In genomic region chr14:34825902-34826301, GRCm38 (mm10) we compare ENCODE assay signal across 12 mouse cellular contexts. TPM values are rescaled to one million over a fixed set of nuclear protein-coding genes. Genes with fewer than 3 reads are reported as not detected.
DNase-seq lines count a peak whose midpoint lies in the region; ATAC-seq and TF ChIP-seq lines count a peak whose summit lies in the region.
"Had no signal": no experiment of that assay in that cellular context is flagged by ENCODE, and none has a peak within 500 bp of the region (broad histone marks: within the 10 kb centered on the region; RNA-seq: fewer than 3 reads in every experiment).

No protein-coding gene starts in this region.

- no peak overlapping the region for H3K4me3 ChIP-seq in forebrain, postnatal 0 days (ENCODE audit: low read depth, low read length)
- no peak overlapping the region for H3K4me3 ChIP-seq in forebrain, embryonic 10.5 days
- no peak overlapping the region for H3K4me3 ChIP-seq in hindbrain, embryonic 16.5 days (ENCODE audit: low read length)
- H3K4me3 ChIP-seq in kidney, postnatal 0 days (replicated peaks; ENCODE audit: low read depth, low read length): no peak overlapping the region
- H3K4me3 ChIP-seq: embryonic facial prominence, embryonic 13.5 days had no signal

- intact Hi-C loops in left cerebral cortex, postnatal 4 days (cut with DNase I): loop anchor here (10.0 kb wide), 2 partner anchors 249 to 1389 kb away; no protein-coding TSS in a partner anchor
- intact Hi-C loops in left cerebral cortex, postnatal 36 days (cut with DNase I): loop anchor here (5.0 to 10.0 kb wide), 3 partner anchors 66 to 509 kb away; no protein-coding TSS in a partner anchor
- intact Hi-C loops in heart, postnatal 14 days (cut with DNase I): no loop called here

- TF ChIP-seq CTCF in forebrain, postnatal 0 days (IDR thresholded peaks at IDR 0.05; ENCODE audit: low read depth): no peak
- TF ChIP-seq CTCF in kidney, postnatal 0 days (IDR thresholded peaks at IDR 0.05; ENCODE audit: low read depth): no peak

- no peaks in the 10 kb centered on the region for H3K36me3 ChIP-seq in forebrain, postnatal 0 days (ENCODE audit: insufficient read depth)
- H3K36me3 ChIP-seq in forebrain, embryonic 10.5 days (replicated peaks): no peaks in the 10 kb centered on the region
- H3K36me3 ChIP-seq in hindbrain, embryonic 16.5 days (ENCODE audit: control insufficient read depth, insufficient read depth, low read length): peaks cover 3% of the 10 kb centered on the region; the same call in 1 of the 2 replicates
- H3K36me3 ChIP-seq in kidney, postnatal 0 days (ENCODE audit: insufficient read depth, low read length): no peaks in the 10 kb centered on the region
- H3K36me3 ChIP-seq: embryonic facial prominence, embryonic 13.5 days had no signal

- 22% methylated on average over 3 of the region's 3 CpGs for WGBS in forebrain, postnatal 0 days
- WGBS in forebrain, embryonic 10.5 days: 38% methylated on average over 3 of the region's 3 CpGs
- WGBS in hindbrain, embryonic 16.5 days: 22% methylated on average over 3 of the region's 3 CpGs
- 31% methylated on average over 3 of the region's 3 CpGs for WGBS in kidney, postnatal 0 days

- peak; percentile 50 for ATAC-seq in forebrain, postnatal 0 days
- ATAC-seq in hindbrain, embryonic 16.5 days: peak; percentile 74
- ATAC-seq in kidney, postnatal 0 days (replicated peaks; ENCODE audit: low FRiP score, low read depth): no peak

- 0 out of 2 replicates have a peak, but pooled peaks cover 5% of the 10 kb centered on the region for H3K4me1 ChIP-seq in forebrain, postnatal 0 days (ENCODE audit: insufficient read depth)
- peaks cover 24% of the 10 kb centered on the region for H3K4me1 ChIP-seq in forebrain, embryonic 10.5 days
- H3K4me1 ChIP-seq in hindbrain, embryonic 16.5 days (ENCODE audit: control insufficient read depth, insufficient read depth, low read depth, low read length): peaks cover 32% of the 10 kb centered on the region
- no peaks in the 10 kb centered on the region for H3K4me1 ChIP-seq in kidney, postnatal 0 days (replicated peaks; ENCODE audit: insufficient read depth, low read length)

- no peak overlapping the region for H3K9ac ChIP-seq in forebrain, postnatal 0 days
- no peak overlapping the region for H3K9ac ChIP-seq in hindbrain, embryonic 16.5 days (ENCODE audit: low read depth, low read length)
- H3K9ac ChIP-seq in kidney, postnatal 0 days (ENCODE audit: low read depth, low read length): no peak overlapping the region
- H3K9ac ChIP-seq: embryonic facial prominence, embryonic 13.5 days had no signal

- no peaks in the 10 kb centered on the region; the same call in 1 of the 2 replicates for H3K27me3 ChIP-seq in forebrain, postnatal 0 days (ENCODE audit: insufficient read depth, low read length)
- H3K27me3 ChIP-seq in forebrain, embryonic 10.5 days (ENCODE audit: poor library complexity, severe bottlenecking): peaks cover 42% of the 10 kb centered on the region
- no peaks in the 10 kb centered on the region; the same call in 1 of the 2 replicates for H3K27me3 ChIP-seq in hindbrain, embryonic 16.5 days (replicated peaks; ENCODE audit: control insufficient read depth, insufficient read depth, low read length)
- H3K27me3 ChIP-seq in kidney, postnatal 0 days (ENCODE audit: insufficient read depth, low read length): peaks cover 22% of the 10 kb centered on the region

- DNase-seq in forebrain, postnatal 0 days: peak; percentile 62
- no peak for DNase-seq in forebrain, embryonic 10.5 days (ENCODE audit: extremely low spot score, low spot score)
- DNase-seq in left cerebral cortex, postnatal 4 days: peak; percentile 67
- DNase-seq in left cerebral cortex, postnatal 36 days (ENCODE audit: low spot score in 2 of 2): no peak
- peak; percentile 3 for DNase-seq in kidney, postnatal 0 days (ENCODE audit: low spot score)
- no peak for DNase-seq in heart, postnatal 14 days
- DNase-seq: adrenal gland, postnatal 36 days; liver; lung, postnatal 10 days had no signal

- no peak overlapping the region for H3K27ac ChIP-seq in forebrain, postnatal 0 days (ENCODE audit: low read depth, low read length)
- H3K27ac ChIP-seq in forebrain, embryonic 10.5 days: no peak overlapping the region
- H3K27ac ChIP-seq in hindbrain, embryonic 16.5 days (ENCODE audit: low read depth, low read length): no peak overlapping the region; the same call in 1 of the 2 replicates
- no peak overlapping the region for H3K27ac ChIP-seq in kidney, postnatal 0 days
- H3K27ac ChIP-seq: embryonic facial prominence, embryonic 13.5 days had no signal

- no peaks in the 10 kb centered on the region for H3K9me3 ChIP-seq in forebrain, postnatal 0 days (ENCODE audit: low read length)
- H3K9me3 ChIP-seq in forebrain, embryonic 10.5 days: no peaks in the 10 kb centered on the region
- no peaks in the 10 kb centered on the region for H3K9me3 ChIP-seq in hindbrain, embryonic 16.5 days (ENCODE audit: control insufficient read depth, low read length)
- no peaks in the 10 kb centered on the region for H3K9me3 ChIP-seq in kidney, postnatal 0 days (replicated peaks; ENCODE audit: low read length)
- H3K9me3 ChIP-seq: embryonic facial prominence, embryonic 13.5 days had no signal

- no peak overlapping the region for H3K4me2 ChIP-seq in forebrain, postnatal 0 days (ENCODE audit: low read depth)
- H3K4me2 ChIP-seq in hindbrain, embryonic 16.5 days (ENCODE audit: low read length): no peak overlapping the region
- no peak overlapping the region for H3K4me2 ChIP-seq in kidney, postnatal 0 days (ENCODE audit: low read length)
- H3K4me2 ChIP-seq: embryonic facial prominence, embryonic 13.5 days had no signal

RNA-seq across cellular contexts. Expression of gene Grid1, which starts 6.0 kb away (rescaled TPM):
- 22.2 and 28.3 TPM in 2 replicates for total RNA-seq in forebrain, postnatal 0 days (2014; rRNA removed)
- polyA plus RNA-seq in forebrain, postnatal 0 days (2015; fragmentation: Nextera tagmentation; extraction: Ambion mirVana): 3.3 and 9.2 TPM in 2 replicates
- polyA plus RNA-seq in forebrain, embryonic 10.5 days (2016; fragmentation: Nextera tagmentation; extraction: Ambion mirVana): 0.06 and 0.24 TPM in 2 replicates
- total RNA-seq in left cerebral cortex, postnatal 4 days (2021): 10 to 100 TPM; 42.9 to 51.1 TPM
- 10 to 100 TPM; 52.0 to 52.3 TPM for total RNA-seq in left cerebral cortex, postnatal 36 days (2021)
- 5.8 and 7.1 TPM in 2 replicates for polyA plus RNA-seq in hindbrain, embryonic 16.5 days (2015; fragmentation: Nextera tagmentation; extraction: Ambion mirVana)
- 0.65 and 0.91 TPM in 2 replicates for polyA plus RNA-seq in kidney, postnatal 0 days (2015; fragmentation: Nextera tagmentation; extraction: Ambion mirVana)
- not detected for total RNA-seq in heart, postnatal 14 days (2021)
- total RNA-seq: gastrocnemius, adult 8-10 months had no signal

Comparison
In these comparisons a context has a peak if more than half of its experiments do, and no peak if none do; other contexts are left out.
1. DNase-seq: peak in forebrain, postnatal 0 days (single experiment), left cerebral cortex, postnatal 4 days (single experiment) and kidney, postnatal 0 days (single experiment); none in forebrain, embryonic 10.5 days (single experiment), left cerebral cortex, postnatal 36 days (0 of 2) and heart, postnatal 14 days (0 of 2).
2. RNA of gene Grid1, which starts 6.0 kb away (total RNA-seq): 52.0 to 52.3 TPM in left cerebral cortex, postnatal 36 days, 42.9 to 51.1 TPM in left cerebral cortex, postnatal 4 days and 22.2 to 28.3 TPM in forebrain, postnatal 0 days; not detected in heart, postnatal 14 days; every median in the first group is over 10 times any median in the second.